Mouse (Mus musculus): ENCODE results near the gene Camk1g. TPM values are rescaled to one million over a fixed set of nuclear protein-coding genes. Genes with fewer than 3 reads are reported as not detected.

Camk1g gene
- total RNA-seq, 1 experiment: not detected

- TF ChIP-seq ZC3H11A (IDR thresholded peaks at IDR 0.05; ENCODE audit: borderline replicate concordance, low read depth, low read length): no peak
- TF ChIP-seq MAFK (IDR thresholded peaks at IDR 0.05; ENCODE audit: insufficient read depth, low read depth, low read length): no peak
- no peak for TF ChIP-seq HCFC1 (IDR thresholded peaks at IDR 0.05; ENCODE audit: borderline replicate concordance, insufficient read depth, low read length)
- TF ChIP-seq CHD2 (IDR thresholded peaks at IDR 0.05; ENCODE audit: low read depth, low read length): no peak
- TF ChIP-seq ZNF384 (IDR thresholded peaks at IDR 0.05; ENCODE audit: low read depth, low read length): no peak
- no peak overlapping the region for H3K4me3 ChIP-seq (ENCODE audit: insufficient read depth in 1 of 2, low read depth in 1 of 2, low read length in 2 of 2, poor library complexity in 1 of 2, severe bottlenecking in 1 of 2)
- DNase-seq (ENCODE audit: low read depth, low spot score): no peak
- H3K4me1 ChIP-seq (ENCODE audit: control insufficient read depth in 2 of 2, insufficient read depth in 2 of 2, low read length in 2 of 2, poor library complexity in 1 of 2): no peaks in the 10 kb centered on the region; a peak in 1 of 4 replicates
- H3K27ac ChIP-seq (ENCODE audit: insufficient read depth, low read depth, low read length, poor library complexity, severe bottlenecking): no peak overlapping the region
- no peaks in the 10 kb centered on the region for H3K9me3 ChIP-seq (ENCODE audit: control insufficient read depth, insufficient read depth, low read depth, low read length)
- in situ Hi-C loops (cut with MboI; ENCODE audit: low sequenced_read_pairs in 2 of 2, unreplicated experiment in 2 of 2): no loop called here
- H3K9ac ChIP-seq (ENCODE audit: insufficient read depth, low read depth, low read length, poor library complexity, severe bottlenecking): no peak overlapping the region
- no peaks in the 10 kb centered on the region for H3K36me3 ChIP-seq (ENCODE audit: control insufficient read depth, insufficient read depth, low read length, poor library complexity, severe bottlenecking)
Measured at GRCm38 (mm10) chr1:193315705-193316357, 54.3 kb downstream of the Camk1g start.

GRCm38 (mm10) chr1:193311596-193311995, 58.5 kb downstream of the Camk1g start:
- no peak overlapping the region for H3K27ac ChIP-seq (ENCODE audit: insufficient read depth, low read depth, low read length, poor library complexity, severe bottlenecking)
- DNase-seq (ENCODE audit: low read depth, low spot score): no peak

GRCm38 (mm10) chr1:193310519-193311085, 59.5 kb downstream of the Camk1g start:
- Histone ChIP-seq H3K36me3 (ENCODE audit: control insufficient read depth, insufficient read depth, low read length, poor library complexity, severe bottlenecking) (no peaks in the 10 kb centered on the region), H3K4me3 (ENCODE audit: insufficient read depth in 1 of 2, low read depth in 1 of 2, low read length in 2 of 2, poor library complexity in 1 of 2, severe bottlenecking in 1 of 2) (no peak overlapping the region), H3K9me3 (ENCODE audit: control insufficient read depth, insufficient read depth, low read depth, low read length) (no peaks in the 10 kb centered on the region), H3K4me1 (ENCODE audit: control insufficient read depth in 2 of 2, insufficient read depth in 2 of 2, low read length in 2 of 2, poor library complexity in 1 of 2) (no peaks in the 10 kb centered on the region), H3K27ac (ENCODE audit: insufficient read depth, low read depth, low read length, poor library complexity, severe bottlenecking) (no peak overlapping the region), H3K9ac (ENCODE audit: insufficient read depth, low read depth, low read length, poor library complexity, severe bottlenecking) (no peak overlapping the region)
- DNase-seq (ENCODE audit: low read depth, low spot score): no peak
- no peak for TF ChIP-seq CHD2 (IDR thresholded peaks at IDR 0.05; ENCODE audit: low read depth, low read length)
- no peak for TF ChIP-seq ZC3H11A (IDR thresholded peaks at IDR 0.05; ENCODE audit: borderline replicate concordance, low read depth, low read length)
- no peak for TF ChIP-seq ZNF384 (IDR thresholded peaks at IDR 0.05; ENCODE audit: low read depth, low read length)
- TF ChIP-seq HCFC1 (IDR thresholded peaks at IDR 0.05; ENCODE audit: borderline replicate concordance, insufficient read depth, low read length): no peak
- no peak for TF ChIP-seq MAFK (IDR thresholded peaks at IDR 0.05; ENCODE audit: insufficient read depth, low read depth, low read length)
- in situ Hi-C loops (cut with MboI; ENCODE audit: low sequenced_read_pairs in 2 of 2, unreplicated experiment in 2 of 2): no loop called here

More at GRCm38 (mm10) chr1:193311596-193311995, 58.5 kb downstream of the Camk1g start:
- no peaks in the 10 kb centered on the region for H3K36me3 ChIP-seq (ENCODE audit: control insufficient read depth, insufficient read depth, low read length, poor library complexity, severe bottlenecking)
- no peak for TF ChIP-seq MAFK (IDR thresholded peaks at IDR 0.05; ENCODE audit: insufficient read depth, low read depth, low read length)
- no peak for TF ChIP-seq CHD2 (IDR thresholded peaks at IDR 0.05; ENCODE audit: low read depth, low read length)
- TF ChIP-seq ZNF384 (IDR thresholded peaks at IDR 0.05; ENCODE audit: low read depth, low read length): no peak
- no peak for TF ChIP-seq ZC3H11A (IDR thresholded peaks at IDR 0.05; ENCODE audit: borderline replicate concordance, low read depth, low read length)
- no peak for TF ChIP-seq HCFC1 (IDR thresholded peaks at IDR 0.05; ENCODE audit: borderline replicate concordance, insufficient read depth, low read length)
- H3K9ac ChIP-seq (ENCODE audit: insufficient read depth, low read depth, low read length, poor library complexity, severe bottlenecking): no peak overlapping the region
- no peak overlapping the region for H3K4me3 ChIP-seq (ENCODE audit: insufficient read depth in 1 of 2, low read depth in 1 of 2, low read length in 2 of 2, poor library complexity in 1 of 2, severe bottlenecking in 1 of 2)
- no peaks in the 10 kb centered on the region for H3K4me1 ChIP-seq (ENCODE audit: control insufficient read depth in 2 of 2, insufficient read depth in 2 of 2, low read length in 2 of 2, poor library complexity in 1 of 2)
- in situ Hi-C loops (cut with MboI; ENCODE audit: low sequenced_read_pairs in 2 of 2, unreplicated experiment in 2 of 2): no loop called here
- no peaks in the 10 kb centered on the region for H3K9me3 ChIP-seq (ENCODE audit: control insufficient read depth, insufficient read depth, low read depth, low read length)

GRCm38 (mm10) chr1:193309785-193310518, 60.1 kb downstream of the Camk1g start:
- DNase-seq (ENCODE audit: low read depth, low spot score): no peak
- H3K4me1 ChIP-seq (ENCODE audit: control insufficient read depth in 2 of 2, insufficient read depth in 2 of 2, low read length in 2 of 2, poor library complexity in 1 of 2): no peaks in the 10 kb centered on the region
- no peaks in the 10 kb centered on the region for H3K9me3 ChIP-seq (ENCODE audit: control insufficient read depth, insufficient read depth, low read depth, low read length)
- no peak overlapping the region for H3K4me3 ChIP-seq (ENCODE audit: insufficient read depth in 1 of 2, low read depth in 1 of 2, low read length in 2 of 2, poor library complexity in 1 of 2, severe bottlenecking in 1 of 2)
- no peak overlapping the region for H3K27ac ChIP-seq (ENCODE audit: insufficient read depth, low read depth, low read length, poor library complexity, severe bottlenecking)
- H3K9ac ChIP-seq (ENCODE audit: insufficient read depth, low read depth, low read length, poor library complexity, severe bottlenecking): no peak overlapping the region
- TF ChIP-seq ZC3H11A (IDR thresholded peaks at IDR 0.05; ENCODE audit: borderline replicate concordance, low read depth, low read length) (no peak), HCFC1 (IDR thresholded peaks at IDR 0.05; ENCODE audit: borderline replicate concordance, insufficient read depth, low read length) (no peak), CHD2 (IDR thresholded peaks at IDR 0.05; ENCODE audit: low read depth, low read length) (no peak), MAFK (IDR thresholded peaks at IDR 0.05; ENCODE audit: insufficient read depth, low read depth, low read length) (no peak), ZNF384 (IDR thresholded peaks at IDR 0.05; ENCODE audit: low read depth, low read length) (no peak)
- no peaks in the 10 kb centered on the region for H3K36me3 ChIP-seq (ENCODE audit: control insufficient read depth, insufficient read depth, low read length, poor library complexity, severe bottlenecking)
- in situ Hi-C loops (cut with MboI; ENCODE audit: low sequenced_read_pairs in 2 of 2, unreplicated experiment in 2 of 2): no loop called here

Data from ES-E14 (cell line).